Mouse (Mus musculus) brain, embryonic 14.5 days (tissue): ENCODE measurements around the gene Ube2m.

Experiments
- CTCF ChIP-seq: fragments of 200-500 bp; IDR thresholded peaks from 2 replicates; pipeline ENCODE4 v1.5.1; 2012; ENCODE audit warnings: inconsistent platforms, mild to moderate bottlenecking, moderate library complexity, borderline replicate concordance; ENCODE audit not compliant: insufficient read depth, insufficient read length; ENCODE audit errors: extremely low read depth
- POLR2A ChIP-seq: fragments of 200-500 bp; IDR thresholded peaks from 2 replicates; pipeline ENCODE4 v1.6.1; 2012; ENCODE audit warnings: mild to moderate bottlenecking, inconsistent platforms, borderline replicate concordance; ENCODE audit not compliant: poor library complexity, insufficient read depth, insufficient read length, severe bottlenecking; ENCODE audit errors: extremely low read depth

GRCm38 (mm10) chr7:13009143-13010004 lies 28.7 kb downstream of the Ube2m start:
- peak; percentile 11; the same call in 1 of the 2 replicates for TF ChIP-seq POLR2A
- TF ChIP-seq CTCF = peak; percentile 96
